Mouse (Mus musculus) cerebellum, adult 9-11 months (tissue): ENCODE measurements around the gene Tbc1d9b.
"Not testable (repeated sequence)": the region's sequence is repeated elsewhere in the genome, so short reads cannot be mapped to it uniquely, and the experiment has no call there.

Experiments used
- DNase-seq: peaks from one replicate; pipeline ENCODE4 v3.0.0; 2022

The Tbc1d9b gene

GRCm38 (mm10) chr11:50130811-50131766, at the start of gene Tbc1d9b:
Gene Tbc1d9b (plus strand): TSS chr11:50131396.
- DNase-seq = peak; percentile 92

DNA sequence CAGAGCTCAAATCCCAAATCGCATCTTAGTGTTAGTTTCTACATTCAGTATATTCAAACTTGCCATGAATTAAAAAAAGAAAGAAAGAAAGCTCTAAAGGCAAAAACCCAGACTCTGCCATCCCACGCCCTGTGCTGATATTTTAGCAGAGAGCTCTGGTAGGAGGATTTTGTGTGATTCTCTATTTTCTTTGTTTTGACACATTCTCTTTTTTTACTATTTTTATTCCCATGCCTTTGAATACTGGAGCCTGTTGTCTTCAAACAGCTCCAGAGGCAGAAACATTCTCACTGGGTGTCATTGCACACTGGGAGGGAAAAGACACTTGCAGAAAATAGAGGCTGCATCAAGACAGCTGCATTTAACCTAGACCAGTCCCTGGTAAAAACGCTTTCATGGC, 45.0 kb upstream of the Tbc1d9b start:
- DNase-seq = no peak

DNA sequence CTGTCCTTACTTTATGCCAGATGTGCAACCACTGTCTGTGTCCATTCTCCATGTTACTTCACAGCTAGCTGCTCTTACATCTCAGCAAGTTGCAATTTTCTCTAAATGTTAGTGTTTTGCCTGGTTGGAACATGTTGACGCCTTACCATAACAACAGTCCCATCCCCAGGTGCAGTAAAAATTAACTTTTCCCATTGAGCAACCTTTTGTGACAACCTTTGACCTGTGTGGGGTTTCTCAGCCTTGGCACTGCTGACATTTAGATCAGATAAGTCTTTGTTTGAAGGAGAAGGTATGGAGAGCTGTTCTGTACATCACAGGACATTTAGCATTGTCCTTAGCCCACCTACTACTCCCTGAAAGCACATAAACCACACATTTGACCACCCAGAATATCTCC, 41.4 kb upstream of the Tbc1d9b start:
- no peak for DNase-seq

DNA sequence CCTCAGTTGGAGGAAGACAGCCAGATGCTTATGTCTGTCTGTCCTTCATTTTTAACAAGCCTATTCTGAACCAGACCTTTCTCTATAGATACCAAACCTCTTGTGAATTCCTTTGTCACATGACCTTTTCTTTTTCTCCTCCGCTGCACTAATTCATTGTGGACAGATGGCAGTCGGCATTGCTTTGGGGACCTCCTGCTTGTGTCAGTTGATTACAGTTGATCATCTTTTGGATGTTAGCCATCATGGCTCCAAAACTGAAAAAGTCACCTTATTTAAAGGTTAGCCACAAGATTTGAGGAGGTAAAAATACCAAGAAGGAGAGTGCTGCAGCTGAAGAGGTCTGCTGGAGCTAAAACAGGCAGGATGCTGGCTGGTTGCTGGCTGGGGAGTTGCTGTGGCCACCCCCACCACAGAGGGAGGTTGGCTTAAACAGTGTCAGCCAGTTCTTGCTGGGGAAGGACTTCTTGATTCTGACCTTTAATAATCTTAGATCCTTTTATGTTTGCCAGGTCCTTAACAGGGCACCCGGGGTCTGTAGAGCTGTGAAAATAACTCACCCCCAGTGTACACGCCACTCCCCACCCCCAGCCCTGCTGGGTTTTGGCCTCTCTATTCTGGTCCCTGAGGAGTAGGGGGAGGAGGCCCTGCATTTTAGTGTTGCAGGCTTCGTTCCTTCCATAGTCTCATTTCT, 40.1 kb upstream of the Tbc1d9b start:
- peak; percentile 91 for DNase-seq

DNA sequence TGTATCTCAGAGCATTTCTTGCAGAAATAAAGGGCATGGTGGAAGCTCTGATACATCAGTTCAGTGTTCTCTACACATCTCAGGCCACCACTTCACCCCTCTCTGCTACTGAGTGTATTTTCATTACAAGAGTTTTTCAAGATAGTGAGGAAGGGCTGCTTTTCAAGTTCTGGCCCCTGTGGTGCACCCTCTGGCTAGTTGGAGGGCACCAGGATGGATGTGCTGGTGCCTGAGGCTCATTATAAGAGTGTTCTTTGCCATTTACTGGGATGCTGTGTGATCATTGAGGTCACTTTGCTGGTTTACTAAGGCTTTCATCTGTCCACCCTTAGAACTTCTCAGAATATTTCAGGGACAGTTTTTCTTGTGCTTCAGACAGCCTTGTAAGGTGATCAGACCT, 39.5 kb upstream of the Tbc1d9b start:
- DNase-seq = no peak

GRCm38 (mm10) chr11:50095661-50096060, 35.5 kb upstream of the Tbc1d9b start:
- DNase-seq = no peak

- DNase-seq = peak; percentile 77
Measured at GRCm38 (mm10) chr11:50097091-50097490, 34.1 kb upstream of the Tbc1d9b start.

DNA sequence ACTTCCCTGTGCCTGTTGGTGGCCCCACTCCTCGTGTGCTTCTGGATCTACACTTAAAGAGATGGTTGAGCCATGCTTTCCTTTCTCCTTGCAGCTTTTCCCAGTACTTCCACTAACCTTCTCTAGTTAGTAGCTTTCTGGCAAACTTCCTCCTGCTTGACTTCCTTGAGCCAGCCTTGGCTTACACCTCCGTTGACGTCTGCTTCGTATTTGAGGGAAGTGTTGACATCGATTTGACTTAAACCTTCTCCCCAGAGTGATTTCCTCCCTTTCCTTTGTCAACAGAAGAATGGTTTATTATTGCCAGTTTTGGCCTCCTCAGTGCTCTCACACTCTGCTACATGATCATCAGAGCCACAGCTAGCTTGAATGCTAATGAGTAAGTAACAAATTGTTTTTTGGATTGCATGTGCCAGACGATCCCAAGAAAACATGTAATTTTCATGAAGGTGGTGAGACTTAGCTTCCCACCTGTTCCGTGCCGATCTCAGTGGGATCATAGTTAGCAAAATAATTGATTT, 32.2 kb upstream of the Tbc1d9b start:
- DNase-seq = no peak

GRCm38 (mm10) chr11:50099692-50100091, 31.5 kb upstream of the Tbc1d9b start:
- DNase-seq = no peak

DNA sequence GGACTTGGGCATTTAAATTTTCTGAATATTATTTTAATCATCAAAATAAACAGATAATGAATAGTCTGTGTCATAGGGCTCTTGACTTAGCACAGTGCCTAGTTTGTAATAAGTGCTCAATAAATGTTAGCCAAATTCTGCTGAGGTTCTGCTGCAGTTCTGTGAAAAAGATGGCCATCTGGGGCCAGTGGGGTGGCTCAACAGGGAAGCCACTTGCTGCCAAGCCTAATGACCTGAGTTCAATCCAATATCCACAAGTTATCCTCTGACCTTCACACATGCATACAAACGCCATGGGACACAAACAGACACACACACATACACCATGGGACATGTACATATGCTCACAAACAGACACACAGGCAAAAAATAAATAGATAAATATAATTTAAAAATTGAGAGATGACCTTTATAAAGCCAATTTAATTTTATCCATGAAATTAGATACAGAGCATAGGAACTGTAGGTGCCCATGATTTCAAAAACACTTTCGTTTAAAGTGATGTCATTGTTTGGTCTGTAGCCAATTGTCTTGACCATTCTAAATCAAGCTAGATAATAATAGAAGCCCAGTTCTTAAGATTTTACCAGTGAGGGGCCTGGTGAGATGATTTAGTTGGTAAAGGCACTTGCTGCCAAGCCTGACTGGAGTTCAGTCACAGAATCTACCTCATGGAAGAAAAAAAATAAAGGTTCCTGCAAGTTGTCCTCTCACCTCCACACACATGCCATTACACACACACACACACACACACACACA, 30.5 kb upstream of the Tbc1d9b start:
- DNase-seq = peak; percentile 93

DNA sequence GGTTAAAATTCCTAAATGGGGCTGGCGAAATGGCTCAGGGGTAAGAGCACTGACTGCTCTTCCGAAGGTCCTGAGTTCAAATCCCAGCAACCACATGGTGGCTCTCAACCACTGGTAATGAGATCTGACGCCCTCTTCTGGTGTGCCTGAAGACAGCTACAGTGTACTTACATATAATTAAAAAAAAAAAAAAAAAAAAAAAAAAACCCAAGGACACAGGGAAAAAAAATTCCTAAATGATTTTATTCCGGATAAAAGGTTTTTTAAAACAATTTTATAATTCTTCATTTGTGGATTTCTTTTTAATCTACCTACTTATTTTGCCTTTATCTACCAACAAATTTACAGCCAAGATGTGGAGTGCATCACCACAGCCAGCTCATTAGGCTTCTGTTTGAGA, 29.2 kb upstream of the Tbc1d9b start:
- DNase-seq = not testable (repeated sequence)

DNA sequence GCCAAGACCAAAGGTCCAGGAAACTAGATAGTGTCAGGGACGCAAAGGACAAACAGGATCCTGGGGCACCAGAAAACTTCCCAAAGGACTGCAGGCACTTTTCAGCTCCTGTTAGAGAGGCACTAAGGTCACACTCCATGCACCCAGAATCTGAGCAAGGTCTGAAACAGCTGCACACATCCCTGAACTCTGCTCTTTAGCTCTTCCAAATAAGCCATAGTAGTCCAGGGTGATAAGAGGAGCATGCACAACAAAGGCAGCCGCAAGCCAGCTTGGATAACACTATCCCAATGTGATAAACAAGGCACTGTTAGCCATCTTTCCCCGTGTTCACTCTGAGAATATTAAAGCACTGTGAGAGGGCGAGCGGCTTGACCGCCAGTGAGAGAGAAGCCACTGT, 27.2 kb upstream of the Tbc1d9b start:
- no peak for DNase-seq

DNA sequence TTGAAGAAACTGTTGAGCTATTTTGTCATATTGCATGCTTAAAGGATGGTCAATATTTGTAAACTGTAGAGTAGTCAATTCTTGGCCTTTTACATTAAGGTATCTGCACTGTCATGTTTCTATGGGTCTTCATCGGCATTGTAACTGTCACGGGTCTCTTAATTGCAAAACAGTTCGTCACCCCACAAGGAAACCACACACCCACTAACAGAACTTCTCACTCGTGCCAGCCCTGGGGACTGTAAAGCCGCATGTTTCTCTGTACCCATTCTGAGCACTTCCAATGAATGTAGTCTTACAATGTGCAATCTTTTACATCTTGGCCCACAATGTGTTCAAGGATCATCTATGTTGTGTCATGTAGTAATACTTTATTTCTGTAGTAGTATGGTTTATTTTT, 26.0 kb upstream of the Tbc1d9b start:
- DNase-seq = no peak

- no peak for DNase-seq
Measured at GRCm38 (mm10) chr11:50106024-50106423, 25.2 kb upstream of the Tbc1d9b start.

DNA sequence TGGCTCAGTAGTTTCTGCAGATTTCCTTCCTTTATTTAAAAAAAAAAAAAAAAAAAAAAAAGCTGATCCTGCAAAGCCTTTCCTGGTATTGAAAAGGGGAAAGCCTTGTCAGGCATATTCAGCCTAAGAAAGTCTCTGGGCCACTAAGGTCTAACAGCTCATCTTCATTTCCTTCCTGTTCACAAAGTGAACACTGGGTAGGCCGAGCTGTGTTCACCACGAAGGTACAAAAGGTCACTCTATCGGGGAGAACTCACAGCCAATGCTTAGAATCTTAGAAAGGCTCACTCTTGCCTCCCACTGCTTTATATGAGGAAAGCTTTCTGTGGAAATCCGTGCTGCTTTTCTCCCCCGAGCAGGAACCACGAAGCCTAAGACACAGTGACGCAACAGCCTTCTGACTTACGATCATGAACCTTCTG, 22.4 kb upstream of the Tbc1d9b start:
- DNase-seq = no peak

DNA sequence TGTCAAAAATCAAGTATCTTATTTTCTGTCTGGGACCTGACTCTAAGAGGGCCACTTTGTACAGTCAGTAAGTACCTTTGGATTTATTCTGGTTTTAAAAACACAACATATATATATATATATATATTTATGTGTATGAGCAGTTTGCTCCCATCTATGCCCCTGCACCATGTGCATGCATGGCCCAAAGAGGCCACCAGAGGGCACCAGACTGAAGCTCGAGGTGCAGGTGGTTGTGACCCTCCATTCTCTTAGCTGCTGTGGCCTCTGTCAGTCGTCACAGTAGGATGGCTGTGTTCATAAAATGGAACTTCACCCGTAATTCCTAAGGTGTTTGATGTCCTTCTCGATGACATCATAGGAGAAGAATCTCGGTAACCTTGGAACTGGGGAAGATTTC, 16.9 kb upstream of the Tbc1d9b start:
- DNase-seq = peak; percentile 62

DNA sequence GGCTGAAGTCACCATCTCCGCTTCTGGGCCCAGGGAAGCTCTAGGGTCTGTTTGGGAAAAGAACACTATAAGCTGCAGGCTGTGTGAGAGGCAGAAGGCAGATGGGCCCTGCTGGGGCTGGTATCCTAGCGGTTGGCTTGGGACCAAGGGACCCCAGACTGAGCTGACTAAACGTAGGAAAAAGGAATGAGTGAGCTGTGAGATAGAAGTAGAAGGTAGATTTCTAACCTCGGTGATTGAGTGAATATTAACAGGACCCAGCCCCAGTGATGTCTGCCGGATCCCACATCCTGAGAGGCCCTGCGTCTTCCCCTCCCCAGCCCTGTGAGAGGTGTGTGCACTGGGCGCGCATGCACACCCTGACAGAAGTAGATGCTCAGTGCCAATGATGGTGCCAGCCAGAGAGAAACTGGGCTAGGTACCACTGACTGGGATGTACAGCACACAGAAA, 8.5 kb upstream of the Tbc1d9b start:
- DNase-seq = peak; percentile 71

- no peak for DNase-seq
Measured at GRCm38 (mm10) chr11:50127781-50128180, 3.4 kb upstream of the Tbc1d9b start.

- peak; percentile 57 for DNase-seq
Measured at GRCm38 (mm10) chr11:50131801-50132201, 605 bp downstream of the Tbc1d9b start.

DNA sequence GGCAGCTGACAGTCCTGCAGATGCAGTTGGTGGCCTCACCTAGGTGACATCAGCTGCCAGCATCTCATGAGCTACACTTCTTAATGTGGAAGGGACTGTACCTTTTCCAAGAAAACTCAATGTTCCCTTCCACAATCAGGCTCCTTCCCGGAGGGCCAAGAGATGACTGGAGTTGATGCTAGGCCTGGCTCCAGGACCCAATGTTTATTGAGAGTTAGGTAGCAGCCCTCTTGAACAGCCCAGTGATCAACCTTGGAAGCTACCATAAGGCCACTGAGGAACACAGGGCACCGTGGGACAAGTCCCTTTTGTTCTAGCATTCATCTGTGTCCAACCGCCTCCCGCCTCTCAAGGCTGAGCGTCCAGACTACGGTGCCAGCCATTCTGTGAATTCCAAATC, 1.1 kb downstream of the Tbc1d9b start:
- DNase-seq = no peak

DNA sequence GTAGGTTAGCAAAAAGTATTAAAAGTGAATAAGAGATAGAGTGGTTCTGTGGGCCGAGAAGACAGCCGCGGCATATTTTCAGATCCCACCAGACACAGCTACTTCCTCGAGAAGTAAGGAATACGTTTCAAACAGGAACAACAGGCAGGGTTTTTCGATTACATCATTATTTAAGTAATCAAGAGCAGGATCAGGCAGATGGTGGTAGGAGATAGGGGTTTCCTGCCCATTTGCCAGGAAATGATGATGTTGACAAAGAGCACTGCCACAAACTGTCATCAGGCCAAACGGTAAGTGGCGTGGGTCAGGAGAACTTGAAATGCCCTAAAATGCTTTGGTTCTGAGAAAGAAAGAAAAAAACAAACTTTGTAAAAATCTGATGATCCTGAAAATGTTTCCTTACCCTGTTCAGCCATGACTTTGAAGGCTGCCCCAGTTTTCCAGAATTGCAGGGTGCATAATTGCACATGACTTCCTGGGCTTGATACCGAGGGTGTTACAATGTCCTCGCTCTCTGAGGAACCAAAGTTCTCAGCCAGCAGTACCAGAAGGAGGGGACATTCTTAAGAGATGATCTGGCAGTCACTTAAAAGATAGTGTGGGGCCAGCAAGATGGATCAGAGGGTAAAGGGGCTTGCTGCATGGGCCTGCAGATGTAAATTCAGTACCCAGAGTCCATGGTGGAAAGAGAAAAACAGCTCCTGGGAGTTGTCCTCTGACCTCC, 3.1 kb downstream of the Tbc1d9b start:
- no peak for DNase-seq

- DNase-seq = peak; percentile 73
Measured at GRCm38 (mm10) chr11:50138206-50138822, 7.1 kb downstream of the Tbc1d9b start.
